Mouse (Mus musculus) heart, adult 8-10 months (tissue): ENCODE results near the gene Spz1. TPM values are rescaled to one million over a fixed set of nuclear protein-coding genes. Genes with fewer than 3 reads are reported as not detected.

Experiments used
- DNase-seq: peaks from one replicate; pipeline ENCODE4 v3.0.0; 2022; ENCODE audit warnings: low spot score
- total RNA-seq, 4 experiments: library from RNA; stranded (reverse); gene quantifications; 2 replicates each; pipeline ENCODE4 v1.2.4; 2022

Gene Spz1
- total RNA-seq, 4 experiments from 2014 or later: not detected

- DNase-seq: peak; percentile 82
Measured at GRCm38 (mm10) chr13:92580220-92581043, 4.5 kb upstream of the Spz1 start.

GRCm38 (mm10) chr13:92578210-92578609 lies 2.2 kb upstream of the Spz1 start:
- no peak for DNase-seq

- no peak for DNase-seq
Measured at GRCm38 (mm10) chr13:92576688-92577087, 716 bp upstream of the Spz1 start.

- DNase-seq: no peak
Measured at GRCm38 (mm10) chr13:92559429-92559828, 16.5 kb downstream of the Spz1 start.

GRCm38 (mm10) chr13:92557229-92557628 lies 18.7 kb downstream of the Spz1 start:
- no peak for DNase-seq

GRCm38 (mm10) chr13:92556458-92557126 lies 19.4 kb downstream of the Spz1 start:
- DNase-seq: no peak

- no peak for DNase-seq
Measured at GRCm38 (mm10) chr13:92547093-92547492, 28.9 kb downstream of the Spz1 start.

- DNase-seq: no peak
Measured at GRCm38 (mm10) chr13:92540997-92541396, 35.0 kb downstream of the Spz1 start.

- DNase-seq: no peak
Measured at GRCm38 (mm10) chr13:92539126-92539525, 36.8 kb downstream of the Spz1 start.

GRCm38 (mm10) chr13:92533801-92534200 lies 42.2 kb downstream of the Spz1 start:
- DNase-seq: no peak

- DNase-seq: no peak
Measured at GRCm38 (mm10) chr13:92532216-92532615, 43.8 kb downstream of the Spz1 start.

- no peak for DNase-seq
Measured at GRCm38 (mm10) chr13:92531237-92531636, 44.7 kb downstream of the Spz1 start.

- peak; percentile 97 for DNase-seq
Measured at GRCm38 (mm10) chr13:92530721-92531211, 45.2 kb downstream of the Spz1 start, which contains the start of gene Zfyve16. Gene Zfyve16, minus strand, starts transcription at chr13:92530868.

- peak; percentile 28 for DNase-seq
Measured at GRCm38 (mm10) chr13:92529828-92530720, 45.9 kb downstream of the Spz1 start.

Other genes starting within 250 kb of the Spz1 start
- 1 to 10 TPM in 2 of 4 experiments, under 1 TPM in 2; 0.94 to 1.1 (median 0.99) TPM for gene Dhfr, start 221.4 kb downstream of the Spz1 start, total RNA-seq
- 10 to 100 TPM in 1 of 4 experiments, 1 to 10 TPM in 3; 6.7 to 10.6 (median 8.2) TPM for gene Msh3, start 221.2 kb downstream of the Spz1 start, total RNA-seq
- not detected for gene Ankrd34b, start 150.3 kb downstream of the Spz1 start, total RNA-seq
- 1 to 10 TPM; 2.1 to 2.5 (median 2.1) TPM for gene Fam151b, start 92.2 kb downstream of the Spz1 start, total RNA-seq
- 10 to 100 TPM; 12.0 to 14.9 (median 12.5) TPM for gene Zfyve16, start 45.3 kb downstream of the Spz1 start, total RNA-seq
- 10 to 100 TPM; 10.2 to 11.8 (median 11.0) TPM for gene Serinc5, start 34.9 kb upstream of the Spz1 start, total RNA-seq
- 1 to 10 TPM; 4.5 to 7.9 (median 6.6) TPM for gene Thbs4, start 218.6 kb upstream of the Spz1 start, total RNA-seq